Mouse (Mus musculus): Measurements from ENCODE around the gene Ctbp2. TPM values are rescaled to one million over a fixed set of nuclear protein-coding genes. Genes with fewer than 3 reads are reported as not detected.

Ctbp2 gene
- total and polyA plus RNA-seq, 3 experiments = 74.9 to 90.7 TPM; not detected in 1

- no peak overlapping the region for H3K27ac ChIP-seq (ENCODE audit: control insufficient read depth, low read depth, low read length)
Measured at GRCm38 (mm10) chr7:133058496-133059149, 65.5 kb downstream of the Ctbp2 start.

GRCm38 (mm10) chr7:133056924-133057323 lies 67.2 kb downstream of the Ctbp2 start:
- TF ChIP-seq TBP (IDR thresholded peaks at IDR 0.05; ENCODE audit: low read depth, low read length) = no peak
- no peak for TF ChIP-seq RAD21 (IDR thresholded peaks at IDR 0.05; ENCODE audit: low read depth, low read length)
- no peak for TF ChIP-seq ZKSCAN1 (IDR thresholded peaks at IDR 0.05; ENCODE audit: low read depth, low read length)
- TF ChIP-seq JUND (IDR thresholded peaks at IDR 0.05; ENCODE audit: low read depth, low read length) = no peak
- TF ChIP-seq POLR2AphosphoS5 (IDR thresholded peaks at IDR 0.05; ENCODE audit: borderline replicate concordance, low read depth, low read length) = no peak
- TF ChIP-seq E2F4 (IDR thresholded peaks at IDR 0.05; ENCODE audit: borderline replicate concordance, low read depth, low read length) = no peak
- no peak for TF ChIP-seq MXI1 (IDR thresholded peaks at IDR 0.05; ENCODE audit: low read depth, low read length)
- no peak for TF ChIP-seq MAZ (IDR thresholded peaks at IDR 0.05; ENCODE audit: low read depth, low read length)
- TF ChIP-seq NELFE (IDR thresholded peaks at IDR 0.05; ENCODE audit: low read depth, low read length) = no peak
- no peak for TF ChIP-seq KAT2A (conservative IDR thresholded peaks at IDR 0.05; ENCODE audit: low read depth, low read length)
- TF ChIP-seq CHD2 (IDR thresholded peaks at IDR 0.05; ENCODE audit: low read length) = no peak
- no peak for TF ChIP-seq HCFC1 (IDR thresholded peaks at IDR 0.05; ENCODE audit: low read depth, low read length)
- TF ChIP-seq POLR2A (IDR thresholded peaks at IDR 0.05; ENCODE audit: control insufficient read depth in 1 of 2, insufficient read depth in 1 of 2, low read depth in 1 of 2, low read length in 2 of 2, poor library complexity in 1 of 2) = no peak
- TF ChIP-seq USF1 (IDR thresholded peaks at IDR 0.05; ENCODE audit: low read depth, low read length) = no peak
- no peak for TF ChIP-seq ELF1 (IDR thresholded peaks at IDR 0.05; ENCODE audit: low read depth, low read length)
- TF ChIP-seq CTCF (IDR thresholded peaks at IDR 0.05 in 2 of 3, conservative IDR thresholded peaks at IDR 0.05 in 1 of 3; ENCODE audit: control insufficient read depth in 1 of 3, insufficient read depth in 1 of 3, low read depth in 2 of 3, low read length in 3 of 3, poor library complexity in 1 of 3, severe bottlenecking in 1 of 3) = no peak
- TF ChIP-seq NRF1 (IDR thresholded peaks at IDR 0.05; ENCODE audit: insufficient read depth, low read depth, low read length, poor library complexity, severe bottlenecking) = no peak
- no peak for TF ChIP-seq POLR2AphosphoS2 (IDR thresholded peaks at IDR 0.05; ENCODE audit: low read length)
- no peak for TF ChIP-seq CHD1 (IDR thresholded peaks at IDR 0.05; ENCODE audit: low read depth, low read length)
- no peak for TF ChIP-seq UBTF (IDR thresholded peaks at IDR 0.05; ENCODE audit: borderline replicate concordance, insufficient read depth, low read depth, low read length)
- Histone ChIP-seq H3K27me3 (ENCODE audit: control insufficient read depth in 1 of 2, insufficient read depth in 2 of 2, low read length in 2 of 2) (no peaks in the 10 kb centered on the region), H3K27ac (ENCODE audit: control insufficient read depth, low read depth, low read length) (no peak overlapping the region), H3K9ac (ENCODE audit: control insufficient read depth, low read depth, low read length, poor library complexity, severe bottlenecking) (no peak overlapping the region), H3K4me1 (ENCODE audit: control insufficient read depth in 1 of 2, insufficient read depth in 2 of 2, low read length in 2 of 2) (no peaks in the 10 kb centered on the region), H3K79me2 (ENCODE audit: control insufficient read depth, insufficient read depth, low read length, poor library complexity) (peaks cover 3% of the 10 kb centered on the region; the same call in 1 of the 2 replicates), H3K36me3 (ENCODE audit: control insufficient read depth in 1 of 2, insufficient read depth in 2 of 2, low read length in 2 of 2) (peaks cover 3% of the 10 kb centered on the region in 2 experiments; a peak in 3 of 4 replicates), H3K9me3 (replicated peaks; ENCODE audit: insufficient read depth, low read length) (no peaks in the 10 kb centered on the region), H3K4me3 (ENCODE audit: control insufficient read depth in 1 of 2, insufficient read depth in 1 of 2, low read depth in 2 of 2, low read length in 2 of 2) (no peak overlapping the region)
- DNase-seq (ENCODE audit: low read depth, low spot score) = no peak

More at GRCm38 (mm10) chr7:133058496-133059149, 65.5 kb downstream of the Ctbp2 start:
- Histone ChIP-seq H3K9me3 (replicated peaks; ENCODE audit: insufficient read depth, low read length) (no peaks in the 10 kb centered on the region), H3K4me1 (ENCODE audit: control insufficient read depth in 1 of 2, insufficient read depth in 2 of 2, low read length in 2 of 2) (no peaks in the 10 kb centered on the region), H3K79me2 (ENCODE audit: control insufficient read depth, insufficient read depth, low read length, poor library complexity) (peaks cover 5% of the 10 kb centered on the region; the same call in 1 of the 2 replicates), H3K9ac (ENCODE audit: control insufficient read depth, low read depth, low read length, poor library complexity, severe bottlenecking) (no peak overlapping the region), H3K36me3 (ENCODE audit: control insufficient read depth in 1 of 2, insufficient read depth in 2 of 2, low read length in 2 of 2) (peaks cover 3 to 8% of the 10 kb centered on the region in 2 experiments; a peak in 3 of 4 replicates), H3K4me3 (ENCODE audit: control insufficient read depth in 1 of 2, insufficient read depth in 1 of 2, low read depth in 2 of 2, low read length in 2 of 2) (no peak overlapping the region), H3K27me3 (ENCODE audit: control insufficient read depth in 1 of 2, insufficient read depth in 2 of 2, low read length in 2 of 2) (no peaks in the 10 kb centered on the region)
- DNase-seq (ENCODE audit: low read depth, low spot score) = no peak
- TF ChIP-seq MAZ (IDR thresholded peaks at IDR 0.05; ENCODE audit: low read depth, low read length) = no peak
- no peak for TF ChIP-seq MYC (IDR thresholded peaks at IDR 0.05; ENCODE audit: low read depth, low read length)
- no peak for TF ChIP-seq MXI1 (IDR thresholded peaks at IDR 0.05; ENCODE audit: low read depth, low read length)
- no peak for TF ChIP-seq TCF12 (IDR thresholded peaks at IDR 0.05; ENCODE audit: low read depth, low read length)
- TF ChIP-seq EP300 (IDR thresholded peaks at IDR 0.05; ENCODE audit: low read depth in 1 of 2, low read length in 2 of 2) = no peak
- TF ChIP-seq POLR2AphosphoS2 (IDR thresholded peaks at IDR 0.05; ENCODE audit: low read length) = no peak
- no peak for TF ChIP-seq RCOR1 (IDR thresholded peaks at IDR 0.05; ENCODE audit: low read depth, low read length)
- no peak for TF ChIP-seq HCFC1 (IDR thresholded peaks at IDR 0.05; ENCODE audit: low read depth, low read length)
- no peak for TF ChIP-seq TAL1 (IDR thresholded peaks at IDR 0.05; ENCODE audit: low read length)
- no peak for TF ChIP-seq USF2 (IDR thresholded peaks at IDR 0.05; ENCODE audit: borderline replicate concordance in 1 of 2, insufficient read depth in 1 of 2, low read depth in 1 of 2, low read length in 2 of 2)
- TF ChIP-seq MYB (IDR thresholded peaks at IDR 0.05; ENCODE audit: low read depth, low read length) = no peak
- TF ChIP-seq RAD21 (IDR thresholded peaks at IDR 0.05; ENCODE audit: low read depth, low read length) = no peak
- no peak for TF ChIP-seq SMC3 (IDR thresholded peaks at IDR 0.05; ENCODE audit: low read depth, low read length)
- TF ChIP-seq SIN3A (IDR thresholded peaks at IDR 0.05; ENCODE audit: low read length) = no peak
- TF ChIP-seq POLR2A (IDR thresholded peaks at IDR 0.05; ENCODE audit: control insufficient read depth in 1 of 2, insufficient read depth in 1 of 2, low read depth in 1 of 2, low read length in 2 of 2, poor library complexity in 1 of 2) = no peak
- no peak for TF ChIP-seq CTCF (IDR thresholded peaks at IDR 0.05 in 2 of 3, conservative IDR thresholded peaks at IDR 0.05 in 1 of 3; ENCODE audit: control insufficient read depth in 1 of 3, insufficient read depth in 1 of 3, low read depth in 2 of 3, low read length in 3 of 3, poor library complexity in 1 of 3, severe bottlenecking in 1 of 3)
- TF ChIP-seq NELFE (IDR thresholded peaks at IDR 0.05; ENCODE audit: low read depth, low read length) = no peak
